ENCODE assay signal across 8 mouse cellular contexts in genomic region chr9:123123571-123124412, GRCm38 (mm10). TPM values are rescaled to one million over a fixed set of nuclear protein-coding genes. Genes with fewer than 3 reads are reported as not detected.
DNase-seq lines count a peak whose midpoint lies in the region; ATAC-seq lines count a peak whose summit lies in the region.

No protein-coding gene starts in this region.

- peaks cover 64% of the 10 kb centered on the region for H3K36me3 ChIP-seq in forebrain, embryonic 14.5 days (ENCODE audit: control insufficient read depth, insufficient read depth, low read length)
- H3K36me3 ChIP-seq in forebrain, embryonic 16.5 days (ENCODE audit: control insufficient read depth, insufficient read depth), result peaks cover 38% of the 10 kb centered on the region

- no peaks in the 10 kb centered on the region for H3K4me1 ChIP-seq in forebrain, embryonic 14.5 days (ENCODE audit: control insufficient read depth, insufficient read depth, low read length)
- no peaks in the 10 kb centered on the region for H3K4me1 ChIP-seq in forebrain, embryonic 16.5 days (replicated peaks; ENCODE audit: control insufficient read depth, insufficient read depth, low read length)

- no peak overlapping the region for H3K9ac ChIP-seq in forebrain, embryonic 14.5 days (ENCODE audit: low read length)
- no peak overlapping the region for H3K9ac ChIP-seq in forebrain, embryonic 16.5 days (replicated peaks; ENCODE audit: low read depth, low read length)

- 96% methylated on average over 6 of the region's 6 CpGs for WGBS in forebrain, embryonic 14.5 days
- 95% methylated on average over 6 of the region's 6 CpGs for WGBS in forebrain, embryonic 16.5 days

- H3K4me3 ChIP-seq in forebrain, embryonic 14.5 days (ENCODE audit: low read depth, low read length), result no peak overlapping the region
- no peak overlapping the region for H3K4me3 ChIP-seq in forebrain, embryonic 16.5 days (replicated peaks; ENCODE audit: low read length)

- intact Hi-C loops in heart, postnatal 25 days (cut with DNase I), result no loop called here
- intact Hi-C loops in left cerebral cortex, postnatal 4 days (cut with DNase I), result no loop called here

- H3K27ac ChIP-seq in forebrain, embryonic 14.5 days (ENCODE audit: low read depth, low read length), result no peak overlapping the region
- no peak overlapping the region for H3K27ac ChIP-seq in forebrain, embryonic 16.5 days (ENCODE audit: low read length)

- H3K27me3 ChIP-seq in forebrain, embryonic 14.5 days (replicated peaks; ENCODE audit: control insufficient read depth, insufficient read depth, low read length), result no peaks in the 10 kb centered on the region
- no peaks in the 10 kb centered on the region for H3K27me3 ChIP-seq in forebrain, embryonic 16.5 days (replicated peaks; ENCODE audit: control insufficient read depth, insufficient read depth, low read length)

- ATAC-seq in forebrain, embryonic 14.5 days, result no peak
- no peak for ATAC-seq in forebrain, embryonic 16.5 days
- peak; percentile 43 for ATAC-seq in activated CD4-positive, CD25-positive, alpha-beta regulatory T cell, adult 4 months

- no peaks in the 10 kb centered on the region for H3K9me3 ChIP-seq in forebrain, embryonic 14.5 days (replicated peaks; ENCODE audit: control insufficient read depth, low read length)
- no peaks in the 10 kb centered on the region for H3K9me3 ChIP-seq in forebrain, embryonic 16.5 days (ENCODE audit: control insufficient read depth, low read length)

- no peak overlapping the region for H3K4me2 ChIP-seq in forebrain, embryonic 14.5 days (ENCODE audit: low read length)
- no peak overlapping the region for H3K4me2 ChIP-seq in forebrain, embryonic 16.5 days (ENCODE audit: low read length)

- peak; percentile 42 for DNase-seq in forebrain, embryonic 14.5 days (ENCODE audit: low spot score)
- peak; percentile 63 for DNase-seq in 3134 (ENCODE audit: extremely low read depth, insufficient read length, low spot score)
- peak; percentile 9 for DNase-seq in heart, postnatal 25 days (ENCODE audit: low spot score)
- peak; percentile 55 for DNase-seq in lung, postnatal 36 days
- no peak for DNase-seq in cerebellum, adult 9-10 months
- DNase-seq in left cerebral cortex, postnatal 4 days, result no peak

RNA-seq across cellular contexts. Expression of gene Exosc7, which starts 10.8 kb away (rescaled TPM):
- 103 and 108 TPM in 2 replicates for polyA plus RNA-seq in forebrain, embryonic 14.5 days (2014; fragmentation: Nextera tagmentation; extraction: Ambion mirVana)
- 95.7 and 97.8 TPM in 2 replicates for polyA plus RNA-seq in forebrain, embryonic 16.5 days (2015; fragmentation: Nextera tagmentation; extraction: Ambion mirVana)
- polyA plus RNA-seq in activated CD4-positive, CD25-positive, alpha-beta regulatory T cell, adult 4 months (2017; shearing (Covaris generic)), result 10 to 100 TPM; 85.5 to 95.0 TPM
- total RNA-seq in heart, postnatal 25 days (2021), result 10 to 100 TPM; 28.0 to 30.2 TPM
- 10 to 100 TPM; 45.0 to 51.9 TPM for total RNA-seq in left cerebral cortex, postnatal 4 days (2021)

RNA-seq across cellular contexts. Expression of gene Zdhhc3, which starts 10.8 kb away (rescaled TPM):
- 50.7 and 51.2 TPM in 2 replicates for polyA plus RNA-seq in forebrain, embryonic 14.5 days (2014; fragmentation: Nextera tagmentation; extraction: Ambion mirVana)
- polyA plus RNA-seq in forebrain, embryonic 16.5 days (2015; fragmentation: Nextera tagmentation; extraction: Ambion mirVana), result 82.1 and 90.0 TPM in 2 replicates
- polyA plus RNA-seq in activated CD4-positive, CD25-positive, alpha-beta regulatory T cell, adult 4 months (2017; shearing (Covaris generic)), result 10 to 100 TPM; 13.6 to 19.3 TPM
- total RNA-seq in heart, postnatal 25 days (2021), result 10 to 100 TPM; 42.8 TPM
- 10 to 100 TPM; 75.2 to 80.1 TPM for total RNA-seq in left cerebral cortex, postnatal 4 days (2021)

RNA-seq across cellular contexts. Expression of gene Clec3b, which starts 27.0 kb away (rescaled TPM):
- 0.36 TPM in 1 of 2 replicates, not detected in the other for polyA plus RNA-seq in forebrain, embryonic 14.5 days (2014; fragmentation: Nextera tagmentation; extraction: Ambion mirVana)
- polyA plus RNA-seq in forebrain, embryonic 16.5 days (2015; fragmentation: Nextera tagmentation; extraction: Ambion mirVana), result 0.35 and 0.76 TPM in 2 replicates
- polyA plus RNA-seq in activated CD4-positive, CD25-positive, alpha-beta regulatory T cell, adult 4 months (2017; shearing (Covaris generic)), result not detected
- total RNA-seq in heart, postnatal 25 days (2021), result 10 to 100 TPM; 63.0 to 63.6 TPM
- 1 to 10 TPM; 7.3 to 8.2 TPM for total RNA-seq in left cerebral cortex, postnatal 4 days (2021)

Comparison
In these comparisons a context has a peak if more than half of its experiments do, and no peak if none do; other contexts are left out.
1. DNase-seq: peak in forebrain, embryonic 14.5 days (single experiment), 3134 (single experiment), heart, postnatal 25 days (single experiment) and lung, postnatal 36 days (single experiment); none in cerebellum, adult 9-10 months (single experiment) and left cerebral cortex, postnatal 4 days (single experiment).